8 mouse cellular contexts compared by ENCODE assay signal in genomic region chr14:122982571-122983225, GRCm38 (mm10). TPM values are rescaled to one million over a fixed set of nuclear protein-coding genes. Genes with fewer than 3 reads are reported as not detected.
DNase-seq lines count a peak whose midpoint lies in the region; ATAC-seq and TF ChIP-seq lines count a peak whose summit lies in the region.

No protein-coding gene starts in this region.

- TF ChIP-seq CTCF in forebrain, postnatal 0 days (IDR thresholded peaks at IDR 0.05; ENCODE audit: low read depth), result no peak
- no peak for TF ChIP-seq CTCF in layer of hippocampus, adult 2 months (conservative IDR thresholded peaks at IDR 0.05)

- no peaks in the 10 kb centered on the region for H3K9me3 ChIP-seq in forebrain, postnatal 0 days (ENCODE audit: low read length)
- H3K9me3 ChIP-seq in lung, embryonic 16.5 days (ENCODE audit: control insufficient read depth, low read length), result no peaks in the 10 kb centered on the region

- intact Hi-C loops in heart, postnatal 36 days (cut with DNase I), result loop anchor here (10.0 kb wide), 1 partner anchor 508 kb away; the partner anchor contains the start of gene Zic2

- peak overlapping the region; percentile 78 for H3K9ac ChIP-seq in forebrain, postnatal 0 days
- H3K9ac ChIP-seq in lung, embryonic 16.5 days (ENCODE audit: low read length), result peak overlapping the region; percentile 82

- peak overlapping the region; percentile 96 for H3K4me2 ChIP-seq in forebrain, postnatal 0 days (ENCODE audit: low read depth)
- peak overlapping the region; percentile 80 for H3K4me2 ChIP-seq in lung, embryonic 16.5 days (ENCODE audit: low read depth, low read length)

- peak; percentile 83 for ATAC-seq in forebrain, postnatal 0 days
- ATAC-seq in lung, embryonic 16.5 days (ENCODE audit: low read depth), result peak; percentile 84

- peaks cover 8% of the 10 kb centered on the region for H3K4me1 ChIP-seq in forebrain, postnatal 0 days (ENCODE audit: insufficient read depth)
- peaks cover 14% of the 10 kb centered on the region for H3K4me1 ChIP-seq in lung, embryonic 16.5 days (replicated peaks; ENCODE audit: control insufficient read depth, insufficient read depth, low read length)

- H3K27ac ChIP-seq in forebrain, postnatal 0 days (ENCODE audit: low read depth, low read length), result peak overlapping the region; percentile 81
- H3K27ac ChIP-seq in layer of hippocampus, adult 2 months, result peak overlapping the region; percentile 84
- H3K27ac ChIP-seq in lung, embryonic 16.5 days (ENCODE audit: low read length), result peak overlapping the region; percentile 87

- WGBS in forebrain, postnatal 0 days, result 1% methylated on average over 56 of the region's 63 CpGs
- WGBS in lung, embryonic 16.5 days, result under 1% methylated on average over 54 of the region's 63 CpGs

- peak overlapping the region; percentile 67 for H3K4me3 ChIP-seq in forebrain, postnatal 0 days (ENCODE audit: low read depth, low read length)
- H3K4me3 ChIP-seq in layer of hippocampus, adult 2 months, result peak overlapping the region; percentile 80
- H3K4me3 ChIP-seq in lung, embryonic 16.5 days (ENCODE audit: low read length), result peak overlapping the region; percentile 77

- peak; percentile 76 for DNase-seq in T-cell, adult 2 months (ENCODE audit: low spot score)
- peak; percentile 90 for DNase-seq in cerebellum, adult 11 months
- peak; percentile 64 for DNase-seq in forebrain, postnatal 0 days
- peak; percentile 70 to 78 for DNase-seq in heart, postnatal 36 days
- peak; percentile 36 to 40 for DNase-seq in layer of hippocampus, adult 2 months (ENCODE audit: low spot score in 2 of 2)
- peak; percentile 55 for DNase-seq in ovary, postnatal 14 days (ENCODE audit: low spot score)
- DNase-seq in yolk sac, embryonic 10.5 days (ENCODE audit: low spot score), result no peak

- H3K36me3 ChIP-seq in forebrain, postnatal 0 days (ENCODE audit: insufficient read depth), result no peaks in the 10 kb centered on the region
- no peaks in the 10 kb centered on the region for H3K36me3 ChIP-seq in lung, embryonic 16.5 days (ENCODE audit: control insufficient read depth, insufficient read depth, low read length)

- no peaks in the 10 kb centered on the region for H3K27me3 ChIP-seq in forebrain, postnatal 0 days (ENCODE audit: insufficient read depth, low read length)
- H3K27me3 ChIP-seq in lung, embryonic 16.5 days (ENCODE audit: control insufficient read depth, insufficient read depth, low read depth, low read length), result peaks cover 11% of the 10 kb centered on the region; the same call in 1 of the 2 replicates

RNA-seq across cellular contexts. Expression of gene Tmtc4, which starts 1.1 kb away (rescaled TPM):
- total RNA-seq in forebrain, postnatal 0 days (2014; rRNA removed), result 48.5 and 51.8 TPM in 2 replicates
- 27.7 and 30.1 TPM in 2 replicates for polyA plus RNA-seq in forebrain, postnatal 0 days (2015; fragmentation: Nextera tagmentation; extraction: Ambion mirVana)
- total RNA-seq in heart, postnatal 36 days (2021), result 10 to 100 TPM; 11.2 to 13.0 TPM
- 10 to 100 TPM; 19.0 to 23.0 TPM for total RNA-seq in layer of hippocampus, adult 2 months (2021)
- polyA plus RNA-seq in lung, embryonic 16.5 days (2015; fragmentation: Nextera tagmentation; extraction: Ambion mirVana), result 14.9 and 15.2 TPM in 2 replicates
